Mouse (Mus musculus) midbrain, postnatal 0 days (tissue): ENCODE data around the gene Akap13. TPM values are rescaled to one million over a fixed set of nuclear protein-coding genes. Genes with fewer than 3 reads are reported as not detected.
A peak's percentile ranks its signal among the peaks of the same experiment; 100 is the strongest.

ENCODE experiments used
- ATAC-seq: fragments of 200-750 bp; cut with Nextera tagmentation; 2 replicates; pipeline ENCODE4 v1.8.0; 2017; ENCODE audit warnings: moderate number of reproducible peaks, mild to moderate bottlenecking, moderate TSS enrichment, moderate library complexity; ENCODE audit not compliant: low FRiP score
- DNase-seq: peaks from one replicate; pipeline ENCODE4 v3.0.0-alpha.2; 2015; ENCODE audit warnings: low spot score
- H3K27ac ChIP-seq: fragments of 300-500 bp; sonication (generic); 2 replicates; pipeline ENCODE4 v1.5.1; 2014; ENCODE audit warnings: low read depth, mild to moderate bottlenecking, low read length, mixed read lengths
- H3K27me3 ChIP-seq: fragments of 300-500 bp; sonication (generic); 2 replicates; pipeline ENCODE4 v1.6.1; 2014; ENCODE audit warnings: low read length, control low read depth, mixed read lengths; ENCODE audit not compliant: insufficient read depth
- H3K36me3 ChIP-seq: fragments of 300-500 bp; sonication (generic); 2 replicates; pipeline ENCODE4 v1.6.1; 2014; ENCODE audit warnings: low read length, control low read depth, mixed read lengths; ENCODE audit not compliant: insufficient read depth
- H3K4me1 ChIP-seq: fragments of 300-500 bp; sonication (generic); 2 replicates; pipeline ENCODE4 v1.6.1; 2014; ENCODE audit warnings: mild to moderate bottlenecking, control low read depth, antibody characterized with exemption, low read length, mixed read lengths; ENCODE audit not compliant: insufficient read depth
- H3K4me2 ChIP-seq: fragments of 300-500 bp; sonication (generic); 2 replicates; pipeline ENCODE4 v1.6.1; 2014; ENCODE audit warnings: low read depth, mild to moderate bottlenecking, low read length, mixed read lengths; ENCODE audit not compliant: poor library complexity, severe bottlenecking
- H3K4me3 ChIP-seq: fragments of 300-500 bp; sonication (generic); 2 replicates; pipeline ENCODE4 v1.5.1; 2014; ENCODE audit warnings: low read depth, mild to moderate bottlenecking, low read length, moderate library complexity
- H3K9ac ChIP-seq: fragments of 300-500 bp; sonication (generic); replicated peaks from 2 replicates; pipeline ENCODE4 v1.6.1; 2014; ENCODE audit warnings: mild to moderate bottlenecking, low read length, moderate library complexity, mixed read lengths; ENCODE audit not compliant: poor library complexity, severe bottlenecking
- H3K9me3 ChIP-seq: fragments of 300-500 bp; sonication (generic); 2 replicates; pipeline ENCODE4 v1.6.1; 2016; ENCODE audit warnings: low read length, control low read depth
- CTCF ChIP-seq: IDR thresholded peaks from 2 replicates; pipeline ENCODE4 v1.5.1; 2016; ENCODE audit warnings: antibody characterized with exemption, mild to moderate bottlenecking
- WGBS: fragments of 180-500 bp; shearing (Covaris S2); extraction: QIAGEN DNeasy Blood & Tissue Kit; methylation state at CpG from one replicate; pipeline ENCODE4 v1.1.7; 2014; 5-methylcytosine and 5-hydroxymethylcytosine counted together
- polyA plus RNA-seq: library from polyadenylated mRNA; unstranded; fragments of >200 nt; fragmentation: Nextera tagmentation; extraction: Ambion mirVana; gene quantifications from 2 replicates; pipeline ENCODE4 v1.2.1, GENCODE M21; 2015
- total RNA-seq: library from RNA; depleted of rRNA; stranded (reverse); fragments of >200 nt; gene quantifications from 2 replicates; pipeline ENCODE4 v1.2.3, GENCODE M21; 2014

Gene Akap13
- total and polyA plus RNA-seq, 2 experiments from 2014 or later: 11.7 to 24.6 TPM

GRCm38 (mm10) chr7:75440241-75440640 lies 15.1 kb upstream of the Akap13 start:
- Histone ChIP-seq H3K4me1 (no peaks in the 10 kb centered on the region), H3K9ac (no peak overlapping the region), H3K4me3 (no peak overlapping the region), H3K4me2 (no peak overlapping the region), H3K9me3 (no peaks in the 10 kb centered on the region), H3K36me3 (no peaks in the 10 kb centered on the region), H3K27ac (no peak overlapping the region), H3K27me3 (no peaks in the 10 kb centered on the region)
- DNase-seq (no peak), ATAC-seq (no peak)
- TF ChIP-seq CTCF: no peak
- 79% methylated on average over 2 of the region's 2 CpGs for WGBS

DNA sequence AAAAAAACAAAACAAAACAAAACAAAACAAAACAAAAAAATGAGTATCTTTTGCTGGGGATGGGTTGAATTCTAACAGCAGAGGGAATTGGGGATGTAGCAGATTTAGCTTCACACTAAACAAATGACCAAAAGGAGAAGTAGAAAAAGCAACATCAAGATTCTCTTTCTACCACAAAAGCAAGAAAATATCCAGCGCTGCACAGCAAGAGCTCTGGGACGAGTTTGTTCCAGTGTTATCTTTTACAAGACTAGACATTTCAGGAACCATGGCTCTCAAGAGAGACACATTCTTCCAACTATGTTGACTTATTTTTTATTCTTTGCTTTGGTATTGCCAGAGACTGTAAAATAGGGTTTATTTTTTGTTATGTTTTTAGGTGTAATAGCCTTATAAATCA lies 13.4 kb upstream of the Akap13 start:
- DNase-seq (no peak), ATAC-seq (no peak)
- Histone ChIP-seq H3K9me3 (no peaks in the 10 kb centered on the region), H3K9ac (no peak overlapping the region), H3K27me3 (no peaks in the 10 kb centered on the region), H3K4me2 (no peak overlapping the region), H3K27ac (no peak overlapping the region), H3K36me3 (no peaks in the 10 kb centered on the region), H3K4me1 (no peaks in the 10 kb centered on the region), H3K4me3 (no peak overlapping the region)
- no peak for TF ChIP-seq CTCF
- 76% methylated on average over 2 of the region's 2 CpGs for WGBS

DNA sequence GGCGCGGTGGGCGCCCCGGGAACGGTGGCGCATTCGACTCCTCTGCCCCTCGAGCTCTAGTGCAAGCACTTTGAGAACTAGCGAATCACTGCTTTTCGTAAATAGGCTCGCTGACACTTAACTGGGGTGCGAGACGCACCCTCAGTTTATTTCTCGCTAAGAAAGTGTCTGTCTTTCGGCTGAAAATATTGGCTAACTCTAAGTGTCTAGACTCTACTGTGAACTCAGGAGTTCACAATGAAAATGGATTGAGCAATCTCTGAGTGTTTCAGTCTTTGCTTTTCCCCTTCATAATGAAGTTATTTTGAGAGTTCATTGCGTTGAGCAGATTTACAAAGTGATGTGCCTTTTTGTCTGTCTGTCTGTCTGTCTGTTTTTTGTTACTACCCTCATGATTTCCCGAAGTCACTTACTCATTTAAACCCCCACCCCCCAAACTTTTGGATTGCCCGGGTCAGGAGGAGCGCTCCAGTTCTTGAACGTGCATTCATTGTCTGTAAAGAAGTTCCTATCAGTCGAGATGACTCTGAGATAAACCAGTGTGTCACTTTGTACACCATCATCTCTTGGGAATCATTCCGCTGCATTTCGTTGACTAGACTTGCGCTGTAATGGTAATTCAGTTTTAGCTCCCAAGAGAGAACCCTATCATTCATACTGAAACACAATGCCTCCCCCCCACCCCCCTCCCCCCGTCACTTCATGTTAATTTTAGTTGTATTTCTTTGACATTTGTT lies 986 bp downstream of the Akap13 start:
- Histone ChIP-seq H3K27me3 (no peaks in the 10 kb centered on the region), H3K27ac (peak overlapping the region; percentile 78), H3K4me1 (no peaks in the 10 kb centered on the region), H3K36me3 (no peaks in the 10 kb centered on the region), H3K9me3 (no peaks in the 10 kb centered on the region), H3K9ac (peak overlapping the region; percentile 74), H3K4me2 (peak overlapping the region; percentile 81), H3K4me3 (peak overlapping the region; percentile 96)
- WGBS: under 1% methylated on average over 25 of the region's 25 CpGs
- no peak for TF ChIP-seq CTCF
- DNase-seq (peak; percentile 9), ATAC-seq (no peak)

DNA sequence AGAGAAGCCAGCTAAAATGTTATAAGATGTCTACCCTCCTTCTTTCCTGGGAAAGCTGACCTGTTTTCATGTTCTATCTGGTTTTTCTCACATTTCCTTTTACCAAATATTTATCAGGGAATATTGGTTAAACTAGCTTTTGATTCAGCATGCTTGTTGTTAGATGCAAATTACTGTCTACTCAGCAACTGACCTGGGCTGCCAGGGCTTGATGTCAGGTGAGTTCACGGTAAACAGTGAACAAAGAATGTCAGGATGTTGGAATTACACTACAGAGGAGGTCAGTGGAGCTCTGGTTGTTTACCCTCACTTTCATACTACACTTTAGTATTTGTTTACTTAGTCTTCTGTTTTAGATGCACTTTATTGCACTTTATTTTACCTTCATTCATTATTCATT lies 5.0 kb downstream of the Akap13 start:
- Histone ChIP-seq H3K27ac (no peak overlapping the region), H3K36me3 (no peaks in the 10 kb centered on the region), H3K4me3 (no peak overlapping the region), H3K4me1 (no peaks in the 10 kb centered on the region), H3K9me3 (no peaks in the 10 kb centered on the region), H3K27me3 (no peaks in the 10 kb centered on the region), H3K4me2 (no peak overlapping the region), H3K9ac (no peak overlapping the region)
- DNase-seq: no peak
- ATAC-seq: no peak
- WGBS: 82% methylated on average over 1 of the region's 1 CpGs
- no peak for TF ChIP-seq CTCF

GRCm38 (mm10) chr7:75463579-75464162 lies 8.3 kb downstream of the Akap13 start:
- H3K4me2 ChIP-seq: no peak overlapping the region
- no peak overlapping the region for H3K9ac ChIP-seq
- H3K9me3 ChIP-seq: no peaks in the 10 kb centered on the region
- no peak for TF ChIP-seq CTCF
- no peaks in the 10 kb centered on the region for H3K27me3 ChIP-seq
- H3K4me1 ChIP-seq: no peaks in the 10 kb centered on the region
- H3K27ac ChIP-seq: no peak overlapping the region
- H3K36me3 ChIP-seq: no peaks in the 10 kb centered on the region
- no peak overlapping the region for H3K4me3 ChIP-seq
- DNase-seq: no peak
- no peak for ATAC-seq

GRCm38 (mm10) chr7:75467791-75468190 lies 12.5 kb downstream of the Akap13 start:
- no peak for TF ChIP-seq CTCF
- Histone ChIP-seq H3K4me3 (no peak overlapping the region), H3K36me3 (no peaks in the 10 kb centered on the region), H3K27ac (no peak overlapping the region), H3K4me2 (no peak overlapping the region), H3K4me1 (no peaks in the 10 kb centered on the region), H3K9ac (no peak overlapping the region), H3K27me3 (no peaks in the 10 kb centered on the region), H3K9me3 (no peaks in the 10 kb centered on the region)
- no peak for DNase-seq
- no peak for ATAC-seq
- WGBS: 45% methylated on average over 7 of the region's 7 CpGs
